Mouse (Mus musculus) heart, adult 11 months (tissue): ENCODE data around the gene Ubash3b.
A peak's percentile ranks its signal among the peaks of the same experiment; 100 is the strongest.

Source experiments
- DNase-seq: peaks from one replicate; pipeline ENCODE4 v3.0.0; 2022

Gene Ubash3b

DNA sequence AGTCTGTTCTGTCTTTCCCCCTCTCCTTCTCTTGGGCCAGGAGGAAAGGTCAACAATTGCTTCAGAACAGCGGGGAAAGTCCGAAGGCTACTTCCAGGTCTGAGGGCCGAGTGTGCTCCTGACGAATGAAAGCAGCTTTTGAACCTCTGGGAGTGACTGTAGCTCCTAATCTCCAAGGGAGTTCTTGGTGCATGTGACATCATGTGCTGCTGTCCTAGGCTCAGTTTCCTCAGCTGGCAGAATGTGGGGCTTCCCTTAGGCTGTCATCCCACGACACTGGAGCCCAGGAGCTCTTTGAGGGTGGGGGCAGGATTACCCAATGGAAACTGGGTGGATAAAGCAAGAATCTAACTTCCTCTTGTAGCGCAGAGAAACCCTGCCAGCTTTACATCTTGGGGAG, at the start of gene Ubash3b:
Gene Ubash3b (minus strand): TSS at position 285 of the 400 bp plus-strand sequence.
- peak; percentile 92 for DNase-seq

DNA sequence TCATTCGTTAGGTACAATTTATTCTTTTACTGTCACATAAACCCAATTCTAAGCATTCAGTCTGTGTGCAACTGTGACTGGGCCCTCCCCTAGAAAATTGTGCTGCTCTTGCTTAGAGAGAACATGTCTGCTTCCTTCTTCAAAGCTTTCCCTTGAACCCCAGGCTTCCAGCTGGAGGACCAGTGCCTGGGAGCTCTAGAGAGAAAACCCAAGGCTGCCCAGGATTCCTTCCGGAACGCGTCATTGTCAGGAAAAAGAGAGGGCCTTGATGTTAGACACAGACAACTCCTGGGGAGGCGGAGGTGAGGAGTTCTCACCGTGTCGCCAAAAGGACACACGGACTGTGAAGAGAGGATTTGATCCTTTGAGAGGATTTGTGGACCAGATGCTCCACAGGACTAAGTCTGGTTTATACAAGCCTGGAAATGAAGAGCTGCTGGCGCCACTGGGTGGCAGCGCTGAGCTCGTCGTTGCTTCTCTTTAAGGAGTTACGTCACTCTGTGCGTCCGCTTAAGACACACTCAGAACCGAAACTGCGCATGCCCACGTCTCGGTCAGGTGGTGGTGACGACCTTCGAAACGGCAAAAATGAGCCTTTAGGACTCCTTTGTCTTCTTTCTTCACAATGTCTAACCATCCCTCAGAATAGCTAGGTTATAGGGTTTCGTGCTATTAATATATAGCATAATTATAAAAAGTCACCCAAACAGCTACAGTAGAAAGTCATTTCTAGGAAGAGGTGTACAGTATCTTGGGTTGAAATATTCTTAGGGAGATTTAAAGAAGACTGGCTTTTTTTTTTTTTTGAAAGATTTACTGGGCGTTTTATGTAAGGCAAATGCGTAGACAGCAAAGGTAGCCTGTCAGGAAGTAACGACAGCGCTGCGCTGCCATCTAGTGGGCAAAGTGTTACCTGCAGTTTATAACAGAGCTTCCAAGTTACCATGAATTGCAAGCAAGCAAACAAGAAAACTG, 45.9 kb upstream of the Ubash3b start:
- peak; percentile 99 for DNase-seq

DNA sequence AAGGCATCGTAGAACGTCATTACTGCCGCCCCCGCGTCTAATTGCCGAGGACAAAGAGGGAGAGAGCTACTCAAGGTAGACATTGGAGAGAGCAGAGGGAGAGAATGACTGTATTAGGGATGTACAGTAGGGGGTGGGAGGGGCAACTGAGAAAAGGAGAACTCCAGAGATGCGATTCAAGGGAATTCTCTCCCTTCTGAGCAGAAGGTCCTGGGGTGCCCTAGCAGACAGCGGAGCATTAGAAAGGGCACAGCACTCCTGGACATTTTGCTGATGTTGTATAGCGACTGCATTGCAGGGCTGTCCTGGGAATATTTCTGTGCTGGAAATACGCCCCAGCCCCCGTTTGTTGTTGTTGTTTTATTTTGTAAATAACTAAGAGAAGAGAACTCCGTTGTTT, 45.2 kb upstream of the Ubash3b start:
- no peak for DNase-seq

DNA sequence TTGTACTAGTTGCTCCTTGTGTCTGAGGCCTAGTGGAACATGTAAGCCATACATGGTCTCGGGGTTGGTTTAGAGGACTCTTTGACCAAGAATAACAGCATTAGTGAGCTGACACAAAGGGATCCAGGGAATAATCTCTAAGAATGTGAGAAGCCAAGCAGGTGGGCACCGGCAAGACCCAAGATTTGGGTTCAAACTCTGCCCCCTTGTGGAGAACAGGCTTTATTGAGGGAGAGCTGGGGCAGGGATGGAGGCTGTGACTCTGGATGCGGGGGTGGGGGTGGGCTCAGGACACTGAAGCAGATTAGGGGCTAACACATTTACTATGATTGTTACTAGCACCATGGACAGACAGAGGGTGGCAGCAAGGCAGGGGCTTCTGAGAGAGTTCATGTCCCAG, 43.8 kb upstream of the Ubash3b start:
- no peak for DNase-seq

DNA sequence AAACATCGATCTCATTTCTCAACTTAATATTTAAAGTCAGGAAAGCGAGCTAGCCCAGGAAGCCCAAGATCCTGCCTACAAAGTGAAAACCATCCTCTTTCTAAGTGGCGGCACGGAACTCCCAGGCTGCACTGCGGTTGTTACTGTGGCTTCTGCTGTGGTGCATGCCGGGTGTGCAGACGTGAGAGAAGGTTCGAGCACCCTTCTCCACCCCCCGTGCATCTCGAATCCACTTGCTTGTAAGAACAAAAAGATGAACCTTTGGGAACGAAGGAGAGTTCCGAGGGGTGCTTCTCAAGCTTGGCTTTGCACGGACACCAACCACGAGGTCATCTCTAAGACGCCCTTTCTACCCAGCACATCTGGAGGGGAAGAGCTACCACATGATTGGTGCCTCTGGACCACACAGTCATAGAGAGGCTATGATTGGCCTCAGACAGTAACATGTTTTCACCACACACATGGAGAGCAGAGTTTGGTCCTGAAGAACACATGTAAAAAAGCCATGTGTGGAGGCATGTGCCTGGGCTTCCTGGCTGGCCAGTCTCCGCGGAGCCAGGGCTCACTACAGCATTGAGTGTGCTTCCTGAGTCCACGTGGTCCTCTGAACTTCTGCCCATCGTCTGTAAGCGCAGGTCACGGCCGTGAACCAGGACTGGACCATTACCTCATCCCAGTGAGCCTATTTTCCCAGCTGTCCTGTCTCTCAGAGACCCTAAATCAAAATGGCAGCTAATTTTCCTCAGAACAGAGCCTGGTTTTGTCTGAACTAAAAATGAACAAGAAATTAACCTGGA, 38.2 kb upstream of the Ubash3b start:
- no peak for DNase-seq

DNA sequence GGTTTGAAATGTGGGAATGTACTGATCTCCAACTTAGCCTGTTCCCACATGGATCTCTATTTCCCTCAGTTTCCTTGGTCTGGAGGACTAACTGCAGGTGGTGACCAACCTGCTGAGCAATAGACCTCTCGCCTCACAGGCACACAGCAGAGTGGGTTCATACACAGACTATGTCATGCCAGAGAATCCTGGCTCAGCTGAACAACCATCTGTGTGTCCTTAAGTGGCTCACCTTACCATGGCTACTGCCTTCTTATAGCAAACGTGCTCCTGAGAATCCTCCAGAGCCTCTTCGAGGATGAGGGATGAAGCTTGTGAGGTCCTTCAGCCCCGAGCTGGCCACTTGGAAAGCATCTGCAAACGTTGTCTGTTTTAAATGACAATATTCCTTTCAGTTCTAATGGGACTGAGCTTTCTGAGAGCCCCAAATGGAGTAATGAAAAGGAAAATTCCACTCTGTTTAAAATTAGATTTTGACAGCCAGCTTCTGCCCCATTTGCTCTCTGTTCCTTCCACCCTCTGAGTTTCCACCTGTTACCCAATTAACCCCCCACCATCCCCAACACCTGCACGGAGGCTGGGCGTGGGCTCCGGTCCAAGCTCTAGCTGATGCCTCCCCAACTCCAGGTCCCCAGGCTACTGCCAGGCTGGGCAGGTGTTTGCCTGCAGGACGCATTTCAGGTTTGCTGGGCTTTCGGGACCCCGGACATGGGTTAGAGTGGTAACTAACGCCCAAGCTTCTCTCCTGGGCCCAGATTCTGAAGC, 37.2 kb upstream of the Ubash3b start:
- DNase-seq = no peak

DNA sequence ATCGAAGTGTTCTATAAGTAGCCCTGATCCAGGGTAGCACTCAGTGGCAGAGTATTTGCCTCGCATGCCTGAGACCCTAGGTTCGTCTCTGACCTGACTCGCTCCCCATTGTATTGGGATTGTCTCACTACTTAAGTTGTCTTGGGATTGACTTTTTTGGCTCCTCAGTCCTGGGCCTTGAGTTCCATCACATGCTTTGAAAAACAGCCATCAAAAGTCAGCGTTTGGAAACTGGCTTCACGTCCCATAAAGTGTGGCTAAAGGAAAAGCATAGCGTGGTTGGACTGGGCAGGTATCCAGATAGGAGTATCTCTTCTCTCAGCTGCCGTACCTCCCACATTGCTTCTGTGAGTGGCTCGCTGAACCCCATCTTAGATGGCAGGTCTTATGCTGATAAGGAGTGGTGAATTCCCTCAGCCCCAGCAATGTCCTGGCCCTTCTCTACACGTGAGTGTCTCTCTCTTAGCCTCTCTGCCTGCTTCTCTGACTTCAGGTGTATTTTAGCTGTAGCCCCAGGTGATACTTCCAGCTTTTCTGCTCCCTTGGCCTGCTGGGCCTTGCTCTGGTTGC, 34.3 kb upstream of the Ubash3b start:
- DNase-seq = no peak

DNA sequence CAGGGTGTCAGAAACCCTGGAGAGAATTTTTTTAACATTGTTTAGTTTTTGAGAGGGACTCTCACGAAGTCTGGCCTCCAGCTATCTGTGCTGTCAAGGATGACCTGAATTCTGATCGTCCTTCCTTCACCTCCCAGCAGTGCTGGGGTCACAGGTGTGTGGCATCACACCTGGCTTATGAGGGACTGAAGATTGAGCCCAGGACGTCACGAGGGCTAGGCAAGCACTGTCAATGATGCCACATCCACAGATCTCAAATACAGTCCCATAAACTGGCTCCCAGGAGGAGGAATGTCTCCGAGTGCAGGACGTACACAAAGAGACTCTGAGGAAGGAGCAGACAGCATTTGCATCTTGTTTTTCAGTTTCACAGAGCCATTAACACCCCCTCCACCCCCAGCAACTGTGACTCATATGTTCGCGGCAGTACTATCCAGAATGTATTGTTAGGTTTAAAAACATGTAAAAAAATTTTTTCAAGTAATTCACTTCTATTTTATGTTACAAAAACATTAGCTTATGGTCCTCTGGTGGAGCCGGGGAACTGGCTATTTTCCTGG, 30.2 kb upstream of the Ubash3b start:
- no peak for DNase-seq

DNA sequence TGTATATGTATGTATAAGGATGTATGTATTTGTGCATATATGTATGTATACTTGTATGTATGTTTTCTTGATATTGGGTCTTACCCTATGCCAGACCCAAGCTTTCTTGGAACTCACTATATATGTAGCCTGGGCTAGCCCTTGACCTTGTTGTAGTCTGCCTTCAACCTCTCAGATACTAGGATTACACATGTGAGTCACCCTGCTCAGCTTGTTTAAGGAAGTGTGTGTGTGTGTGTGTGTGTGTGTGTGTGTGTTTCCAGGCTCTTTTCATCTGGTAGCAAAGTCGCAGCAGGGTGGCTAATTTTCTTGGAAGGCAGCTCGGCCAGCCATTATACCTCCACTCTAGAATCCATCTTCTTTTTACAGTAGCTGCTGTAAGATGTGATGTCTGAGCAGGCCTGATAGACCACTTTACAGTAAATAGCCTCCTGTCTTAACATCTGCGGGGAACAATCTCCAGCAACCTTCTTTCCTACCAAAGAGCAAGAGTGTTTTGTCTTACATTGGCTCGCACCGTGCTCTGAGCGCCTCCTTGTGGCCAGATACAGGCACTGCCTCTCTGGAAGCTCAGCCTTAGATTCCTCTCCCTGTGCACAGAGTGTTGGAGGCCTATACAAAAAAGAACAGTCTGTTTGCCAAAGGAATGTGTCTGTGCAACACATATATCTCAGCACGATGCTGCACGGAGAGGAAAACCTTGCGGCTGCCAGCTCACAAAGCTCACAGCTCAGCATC, 29.4 kb upstream of the Ubash3b start:
- DNase-seq = no peak

DNA sequence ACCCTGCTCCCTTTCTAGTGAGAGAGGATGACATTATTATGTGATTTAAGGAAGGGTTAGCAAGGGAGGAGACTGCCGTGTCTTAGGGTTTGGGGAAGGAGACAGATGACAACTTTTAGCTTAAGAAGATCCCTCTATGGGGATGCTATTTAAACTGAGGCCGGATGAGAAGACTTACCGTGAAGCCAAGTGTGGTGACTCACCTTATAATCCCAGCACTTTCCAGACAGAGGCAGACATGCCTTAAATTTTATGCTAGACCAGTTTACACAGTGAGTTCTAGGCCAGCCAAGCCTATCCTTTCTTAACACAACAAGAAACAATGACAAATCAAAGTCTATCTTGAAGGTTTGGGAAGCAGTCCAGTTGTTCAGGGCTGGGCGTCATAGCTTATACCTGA, 26.4 kb upstream of the Ubash3b start:
- DNase-seq = no peak

DNA sequence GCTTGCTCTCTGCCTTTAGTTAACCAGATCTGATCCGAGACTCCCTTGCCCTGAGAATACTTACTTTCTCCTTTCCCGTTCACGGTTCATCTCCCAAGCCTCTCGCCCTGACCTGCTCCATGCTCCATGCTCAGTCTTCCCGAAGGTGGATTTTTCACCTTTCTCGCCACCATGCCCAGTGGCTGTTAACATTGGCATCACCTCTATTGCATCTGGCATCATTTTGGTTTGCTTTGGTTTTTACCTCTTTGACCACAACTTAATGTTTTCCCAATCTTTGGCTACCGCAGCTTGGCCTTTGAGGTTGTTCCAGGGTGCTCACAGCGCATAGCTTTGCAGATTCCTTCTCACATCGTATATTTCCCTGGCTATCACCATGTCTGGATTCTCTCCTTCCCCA, 26.0 kb upstream of the Ubash3b start:
- no peak for DNase-seq

DNA sequence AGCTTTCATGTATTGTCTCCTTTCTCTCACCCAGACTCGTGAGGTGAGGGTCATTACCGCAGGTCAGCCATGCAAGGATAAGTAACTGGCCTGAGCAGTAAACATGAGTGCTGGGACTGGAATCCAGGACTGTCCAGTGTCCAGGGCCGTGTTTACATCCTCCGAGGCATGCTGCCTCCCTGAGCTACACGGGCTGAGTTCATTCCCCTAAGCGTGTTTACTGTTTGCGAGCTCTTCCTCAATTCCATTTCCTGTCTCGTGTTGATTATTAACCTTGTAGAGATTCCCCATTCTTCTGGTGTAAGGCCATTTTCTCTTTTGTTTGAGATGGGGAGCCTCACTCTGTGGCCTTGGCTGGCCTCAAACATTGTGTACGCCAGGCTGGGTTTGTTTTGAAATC, 23.8 kb upstream of the Ubash3b start:
- no peak for DNase-seq

DNA sequence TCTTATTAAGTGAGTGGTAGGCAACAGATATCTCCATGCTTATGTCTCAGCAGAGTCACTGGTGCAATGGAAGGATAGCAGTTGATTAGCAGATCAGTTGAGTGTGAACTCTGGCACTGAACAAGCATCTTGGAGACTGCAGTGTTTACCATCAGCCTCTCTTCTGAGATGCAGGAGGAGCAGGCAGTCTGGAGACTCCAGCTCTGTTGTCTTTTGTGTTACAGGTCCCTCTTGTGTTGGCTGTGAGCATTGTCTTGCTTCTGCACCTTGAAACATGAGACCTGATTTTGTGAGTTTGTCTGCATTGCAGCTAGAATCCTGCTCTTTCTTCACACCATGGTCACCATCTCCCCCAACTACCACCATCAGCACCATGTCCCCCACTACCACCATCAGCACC, 21.1 kb upstream of the Ubash3b start:
- DNase-seq = no peak

DNA sequence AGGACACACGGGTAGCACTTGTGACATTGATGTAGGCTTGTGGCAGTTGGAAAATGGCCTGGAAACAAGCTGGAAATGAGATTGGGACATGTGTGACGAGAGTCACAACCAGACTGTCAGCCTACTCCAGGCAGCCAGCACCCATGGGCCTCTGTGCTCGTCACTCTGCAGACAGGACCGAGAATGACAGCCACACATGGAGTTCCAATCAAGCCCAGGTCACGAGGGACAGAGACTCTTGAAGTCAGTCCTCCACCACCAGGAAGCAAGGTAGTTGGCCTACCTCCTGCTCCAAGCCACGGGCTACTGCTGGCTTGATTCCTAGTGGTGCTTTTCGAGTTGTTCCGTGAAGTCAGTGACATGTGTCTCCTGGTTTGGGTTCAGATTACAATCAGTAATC, 20.3 kb upstream of the Ubash3b start:
- no peak for DNase-seq

DNA sequence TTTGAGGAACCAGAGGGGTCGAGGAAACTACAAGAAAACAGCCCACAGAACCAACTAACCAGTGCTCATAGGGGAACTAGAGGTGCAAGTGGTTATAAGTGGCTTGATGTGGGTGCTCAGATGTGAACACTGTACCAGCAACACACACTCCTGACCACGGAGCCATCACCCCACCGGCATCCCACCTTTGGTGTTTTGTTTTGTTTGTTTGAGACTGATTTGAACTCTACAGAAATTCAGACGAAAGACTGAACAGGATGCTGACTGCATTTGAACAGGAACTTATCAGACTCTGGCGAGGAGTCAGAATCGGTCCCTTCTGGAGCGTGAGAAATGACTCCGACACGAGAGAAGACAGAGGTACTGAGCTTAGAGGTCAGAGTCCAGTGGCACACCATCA, 19.9 kb upstream of the Ubash3b start:
- DNase-seq = no peak

DNA sequence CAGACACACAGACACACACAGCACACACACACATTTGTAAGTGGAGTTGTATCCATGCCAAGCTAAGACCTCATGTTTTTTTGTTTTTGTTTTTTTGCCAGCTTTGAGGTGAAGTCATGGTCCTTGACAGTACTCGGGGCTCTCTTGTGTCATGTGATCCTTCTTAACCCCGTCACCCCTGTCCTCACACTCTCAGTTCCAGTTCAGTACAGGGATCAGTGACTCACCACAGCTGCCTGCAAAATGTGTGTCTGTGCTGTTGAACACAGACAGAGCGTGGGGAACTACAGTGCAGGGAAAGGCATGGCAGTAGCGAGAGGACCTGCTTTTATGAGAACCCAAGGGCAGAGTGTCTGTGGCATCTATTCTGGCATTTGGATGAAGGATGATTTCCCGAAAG, 17.6 kb upstream of the Ubash3b start:
- DNase-seq = no peak

DNA sequence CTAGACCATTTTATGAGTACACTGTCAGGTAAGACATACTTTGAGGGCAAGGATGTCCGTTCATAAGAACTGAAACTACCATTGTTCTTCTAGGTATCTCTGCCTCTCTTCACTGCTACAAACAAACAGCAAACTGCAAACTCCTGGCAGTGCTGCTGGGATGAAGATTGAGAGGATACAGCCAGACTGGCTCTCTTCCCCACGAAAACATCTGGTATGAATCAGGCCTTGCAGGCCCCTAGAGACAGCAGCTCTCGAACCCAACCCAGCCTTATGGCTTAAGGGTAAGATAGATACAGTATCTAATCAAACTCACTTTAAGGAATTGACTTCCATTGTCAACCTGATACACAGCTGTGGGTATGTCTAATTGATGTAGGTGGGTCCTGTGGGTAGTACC, 11.7 kb upstream of the Ubash3b start:
- no peak for DNase-seq

DNA sequence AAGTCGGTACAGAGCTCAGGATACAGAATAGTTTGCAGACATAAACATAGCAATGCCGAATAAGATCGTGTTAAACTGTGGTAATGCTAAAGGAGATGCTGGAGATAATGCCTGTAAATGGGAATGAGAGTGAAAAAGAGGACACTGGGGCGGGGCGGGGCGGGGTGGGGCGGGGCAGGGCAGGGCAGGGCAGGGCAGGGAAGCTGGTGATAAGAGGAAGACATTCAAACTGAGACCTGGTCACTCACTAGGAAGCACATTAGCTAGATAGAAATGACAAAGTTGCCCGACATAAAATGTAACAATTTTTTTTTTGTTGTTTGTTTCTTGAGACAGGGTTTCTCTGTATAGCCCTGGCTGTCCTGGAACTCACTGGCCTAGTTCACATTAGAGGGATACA, 10.9 kb upstream of the Ubash3b start:
- no peak for DNase-seq

DNA sequence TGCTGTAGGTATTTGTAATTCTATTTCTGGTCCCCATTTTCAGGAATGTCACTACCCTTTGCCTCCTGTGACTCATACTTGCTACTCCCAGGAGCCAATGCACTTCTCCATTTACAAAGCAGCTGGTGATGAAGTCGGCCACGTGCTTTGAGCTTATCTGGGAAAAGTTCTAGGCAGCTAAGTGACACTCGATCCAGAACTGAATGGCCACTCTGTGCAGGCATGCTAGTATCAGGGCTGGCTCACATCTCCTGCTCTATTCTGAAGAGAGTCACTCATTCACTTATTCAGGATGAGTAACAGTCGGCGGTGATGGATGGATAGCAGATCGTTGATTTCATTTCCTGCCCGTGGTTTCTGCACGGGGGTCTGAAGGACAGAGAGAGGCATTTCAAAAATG, 8.5 kb upstream of the Ubash3b start:
- DNase-seq = peak; percentile 92

DNA sequence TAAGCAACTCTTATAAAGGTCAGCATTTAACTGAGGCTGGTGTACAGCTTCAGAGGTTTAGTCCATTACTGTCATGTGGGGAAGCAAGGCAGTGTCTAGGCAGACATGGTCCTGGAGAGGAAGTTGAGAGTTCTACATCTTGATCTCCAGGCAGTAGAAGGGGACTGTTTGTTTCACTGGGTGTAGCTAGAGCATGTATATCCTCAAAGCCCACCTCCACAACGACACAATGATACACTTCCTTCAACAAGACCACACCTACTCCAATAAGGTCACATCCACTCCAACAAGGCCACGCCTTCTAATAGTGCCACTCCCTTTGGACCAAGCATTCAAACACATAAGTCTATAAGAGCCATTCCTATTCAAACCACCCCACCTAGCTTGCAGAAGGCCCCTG, 7.2 kb upstream of the Ubash3b start:
- no peak for DNase-seq

DNA sequence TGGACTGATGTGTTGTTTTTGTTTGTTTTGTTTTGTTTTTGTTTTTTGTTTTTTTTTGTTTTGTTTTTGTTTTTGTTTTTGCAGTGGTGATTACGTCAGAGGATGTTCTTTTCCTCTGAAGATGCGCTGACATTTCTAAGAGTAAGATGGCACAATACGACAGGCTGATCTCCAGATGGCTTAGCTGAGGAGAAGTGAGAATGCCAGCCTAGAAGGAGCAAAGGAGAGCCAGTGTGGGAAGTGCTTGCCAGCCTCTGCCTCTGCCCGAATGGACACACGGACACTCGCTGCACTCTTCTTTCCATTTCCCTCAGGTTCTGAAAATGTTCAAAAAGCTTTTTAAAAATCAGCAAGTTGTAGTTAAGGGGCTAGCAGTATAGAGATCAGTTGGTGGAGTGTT, 6.7 kb upstream of the Ubash3b start:
- no peak for DNase-seq

DNA sequence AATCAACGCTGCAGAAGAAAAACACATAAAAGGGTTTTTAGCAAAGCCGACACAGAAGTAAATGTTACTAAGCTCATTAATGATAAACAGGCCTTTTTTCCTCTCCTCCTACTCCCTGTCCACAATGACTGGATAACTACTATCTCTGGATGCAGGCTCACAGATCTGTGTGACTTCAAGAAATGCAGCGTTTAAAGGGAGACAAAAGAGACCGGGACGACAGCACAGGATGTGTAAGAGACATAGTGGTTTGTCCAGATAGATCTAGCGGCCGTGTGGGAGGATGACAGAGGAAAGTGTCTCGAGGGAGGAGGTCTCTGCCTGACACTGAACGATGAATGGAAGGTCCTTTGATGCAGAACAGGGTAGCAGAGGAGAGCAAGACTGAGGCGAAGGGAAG, 5.4 kb upstream of the Ubash3b start:
- DNase-seq = no peak
